Mouse (Mus musculus) kidney, adult 11 months (tissue): ENCODE data around the gene Mccc1.

Experiments
- DNase-seq: peaks from one replicate; pipeline ENCODE4 v3.0.0; 2022

Mccc1 gene

GRCm38 (mm10) chr3:36000275-36001239, at the start of gene Mccc1:
Gene Mccc1, minus strand, starts transcription at chr3:36000678.
- peak; percentile 96 for DNase-seq

- no peak for DNase-seq
These were observed 48.6 kb upstream of the Mccc1 start for GRCm38 (mm10) chr3:36049106-36049505.

- no peak for DNase-seq
These were observed 44.6 kb upstream of the Mccc1 start for GRCm38 (mm10) chr3:36045086-36045485.

- no peak for DNase-seq
These were observed 44.0 kb upstream of the Mccc1 start for GRCm38 (mm10) chr3:36044520-36044919.

DNA sequence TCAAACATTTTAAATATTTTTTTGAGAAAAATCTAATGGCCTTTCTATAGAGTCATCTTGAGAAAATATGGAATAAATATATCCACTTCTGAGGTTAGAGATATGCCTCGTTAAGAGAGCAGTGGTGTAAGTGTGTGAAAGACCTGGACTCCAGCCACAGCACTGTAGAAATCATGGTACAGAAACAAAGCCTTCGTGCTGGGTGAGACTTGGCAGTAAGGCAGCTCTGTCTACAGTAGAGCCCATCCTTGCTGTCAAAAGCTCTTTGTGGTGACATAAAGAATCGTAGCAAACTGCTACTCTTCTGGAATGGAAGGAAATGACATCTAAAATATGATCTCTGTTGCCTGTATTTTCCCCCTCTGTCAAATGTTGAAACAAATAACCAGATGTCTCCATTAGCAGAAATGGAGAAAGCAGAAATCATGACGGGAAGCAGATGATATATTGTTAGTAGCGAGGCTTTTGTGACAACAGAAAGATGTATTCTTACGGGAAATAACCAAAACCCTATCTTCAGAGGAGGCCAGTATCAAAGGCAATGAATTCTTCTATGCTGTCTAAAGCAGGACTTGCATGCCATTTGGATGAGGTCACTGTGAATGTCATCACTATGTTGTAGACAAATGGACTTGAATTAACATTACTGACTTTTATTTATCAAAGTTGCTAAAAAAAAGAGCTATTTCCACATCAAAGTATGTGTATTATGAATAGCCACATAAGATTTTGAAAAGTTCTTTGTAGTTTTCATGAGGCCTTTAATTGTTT, 31.4 kb upstream of the Mccc1 start:
- DNase-seq, result no peak

- DNase-seq, result no peak
These were observed 29.5 kb upstream of the Mccc1 start for GRCm38 (mm10) chr3:36029993-36030392.

DNA sequence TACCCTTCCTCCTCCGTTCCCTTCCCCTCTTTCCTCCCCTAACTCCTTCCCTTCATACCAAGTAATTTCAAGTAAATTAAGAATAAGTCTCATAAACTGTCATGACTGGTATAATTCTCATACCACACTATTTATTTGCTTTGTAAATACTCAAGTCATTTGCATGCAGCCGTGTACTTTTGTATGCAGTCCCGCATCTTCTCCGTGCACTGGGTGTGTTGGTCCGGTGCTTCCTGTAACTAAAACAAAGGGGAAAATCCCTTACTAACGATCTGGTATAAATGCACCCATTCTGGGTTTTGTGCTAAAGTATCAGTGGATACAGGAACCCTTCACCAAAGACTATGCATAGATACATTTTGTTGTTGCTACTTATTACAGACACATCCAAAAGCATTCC, 25.3 kb upstream of the Mccc1 start:
- no peak for DNase-seq

GRCm38 (mm10) chr3:36011239-36011638, 10.8 kb upstream of the Mccc1 start:
- no peak for DNase-seq

DNA sequence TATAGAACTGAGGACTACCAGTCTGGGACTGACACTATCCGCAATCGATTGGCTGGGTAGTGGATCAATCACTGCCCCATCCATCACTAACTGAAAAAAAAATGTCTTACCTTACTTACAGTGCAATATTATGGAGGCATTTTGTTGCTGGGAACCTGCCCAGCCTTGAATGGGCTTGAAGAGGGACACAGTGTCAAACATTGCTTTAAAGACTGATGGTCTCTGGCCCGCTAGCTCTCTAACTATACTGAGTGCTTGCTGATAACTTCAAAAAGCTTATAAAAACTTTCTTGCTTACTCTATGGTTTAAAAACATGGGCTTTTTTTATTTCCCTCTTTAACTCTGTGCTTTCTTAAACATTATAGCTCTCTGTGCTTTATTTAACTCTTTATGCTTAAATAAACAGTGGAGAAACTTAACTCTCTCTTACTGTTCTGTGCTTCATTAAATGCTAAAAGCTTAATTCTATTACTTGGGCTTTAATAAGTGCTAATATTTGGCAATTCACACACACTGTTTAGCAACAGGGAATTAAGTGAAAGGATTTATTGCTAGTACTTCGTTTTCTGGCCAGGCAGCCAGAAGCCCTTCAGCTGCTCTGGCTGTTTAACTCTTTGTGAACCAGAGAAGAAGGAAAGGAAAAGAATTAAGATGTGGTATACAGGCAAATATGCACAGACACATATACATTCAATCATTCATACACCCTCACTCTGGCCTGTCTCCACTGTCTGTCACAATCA, 8.1 kb upstream of the Mccc1 start:
- no peak for DNase-seq

DNA sequence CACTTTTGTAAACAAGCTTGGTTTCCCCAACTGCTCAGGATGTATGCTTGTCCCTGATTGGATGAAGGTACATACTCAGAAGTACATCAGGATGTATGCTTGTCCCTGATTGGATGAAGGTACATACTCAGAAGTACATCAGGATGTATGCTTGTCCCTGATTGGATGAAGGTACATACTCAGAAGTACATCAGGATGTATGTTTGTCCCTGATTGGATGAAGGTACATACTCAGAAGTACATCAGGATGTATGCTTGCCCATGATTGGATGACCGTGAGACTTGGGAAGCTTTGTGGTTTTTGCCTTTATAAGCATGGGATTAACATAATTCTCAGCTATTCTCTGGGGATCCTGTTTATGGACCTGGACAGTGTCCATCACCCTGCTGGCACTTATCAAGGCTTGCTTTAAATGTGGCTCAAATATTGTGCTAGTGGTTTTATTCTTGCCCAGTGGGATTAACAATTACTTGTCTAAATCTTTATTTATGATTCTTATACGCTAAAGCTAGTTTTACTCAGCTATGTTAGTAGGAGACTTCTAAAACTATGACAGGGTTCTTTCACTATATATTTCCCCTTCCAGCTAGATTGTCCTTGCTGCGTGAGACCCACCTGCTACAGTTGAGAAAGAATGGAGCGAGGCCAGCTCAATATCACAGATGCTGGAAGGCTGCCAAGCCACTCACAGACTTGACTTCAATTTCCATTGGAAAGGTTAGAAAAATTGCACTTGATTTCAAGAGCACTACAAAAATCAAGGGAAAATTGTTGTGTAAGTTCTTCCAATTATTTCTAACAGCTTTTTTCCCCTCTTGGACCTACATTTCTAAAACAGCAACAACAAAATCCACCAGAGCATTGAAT, 3.8 kb upstream of the Mccc1 start:
- DNase-seq, result no peak

DNA sequence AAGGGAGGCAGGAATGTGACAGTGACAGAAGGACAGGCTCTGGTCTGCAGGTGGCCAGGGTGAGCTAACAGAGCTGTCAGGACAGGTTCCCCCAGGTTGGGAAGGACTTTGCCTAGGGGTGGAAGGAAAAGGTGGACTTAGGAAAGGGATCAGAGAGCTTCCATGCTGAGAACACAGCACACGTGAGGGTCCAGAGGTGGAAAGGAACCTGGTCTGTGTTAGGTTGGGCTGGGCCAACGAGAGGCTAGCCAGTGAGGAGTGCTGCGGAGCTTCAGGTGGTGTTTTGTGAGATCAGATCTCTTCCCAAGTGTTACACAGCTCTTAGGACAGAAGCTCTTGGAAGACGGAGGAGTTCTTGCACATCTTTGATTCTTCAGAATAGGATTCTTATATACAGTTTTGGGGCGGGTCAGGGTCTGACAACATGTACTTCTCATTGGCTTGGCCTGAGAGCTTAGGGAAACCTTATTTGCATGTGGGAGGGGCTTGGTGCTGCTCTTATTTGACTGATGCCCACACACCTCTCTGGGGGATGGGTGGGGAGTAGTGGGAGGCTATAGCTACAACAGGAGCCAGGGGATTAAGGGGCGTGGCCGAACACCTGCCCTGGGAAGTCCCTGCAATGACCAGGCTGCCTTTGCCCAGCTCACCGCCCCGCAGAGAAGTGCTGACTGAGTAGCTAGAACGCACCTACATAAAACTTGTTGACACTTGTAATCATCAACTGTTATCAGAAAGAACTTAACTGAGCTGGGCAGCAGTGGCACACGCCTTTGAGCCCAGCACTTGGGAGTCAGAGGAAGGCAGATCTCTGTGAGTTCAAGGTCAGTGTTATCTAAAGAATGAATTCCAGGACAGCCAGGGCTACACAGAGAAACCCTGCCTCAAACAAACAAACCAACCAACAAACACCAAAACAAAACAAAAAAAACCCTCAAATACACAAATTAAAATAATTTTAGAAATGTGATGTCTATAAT, 5.6 kb downstream of the Mccc1 start:
- no peak for DNase-seq

GRCm38 (mm10) chr3:35990715-35991114, 9.8 kb downstream of the Mccc1 start:
- no peak for DNase-seq

DNA sequence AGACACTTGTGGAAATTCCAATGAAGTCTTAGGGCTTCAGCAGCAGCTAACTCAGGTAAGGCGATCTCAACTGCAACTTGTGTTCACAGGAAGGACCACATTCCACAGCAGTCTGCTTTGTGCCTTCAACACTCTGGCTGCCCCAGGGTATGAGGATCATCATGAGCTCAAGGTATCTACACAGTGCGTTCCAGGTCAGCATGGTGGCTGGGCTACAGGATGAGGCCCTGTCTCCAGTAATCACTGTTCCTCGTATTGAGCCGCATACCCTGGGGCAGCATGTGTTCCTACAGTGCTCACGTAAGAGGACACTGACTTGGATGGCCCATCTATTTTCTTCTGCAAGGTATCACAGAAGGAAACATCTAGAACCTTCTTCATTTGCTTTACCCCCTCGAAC, 12.4 kb downstream of the Mccc1 start:
- DNase-seq, result no peak

DNA sequence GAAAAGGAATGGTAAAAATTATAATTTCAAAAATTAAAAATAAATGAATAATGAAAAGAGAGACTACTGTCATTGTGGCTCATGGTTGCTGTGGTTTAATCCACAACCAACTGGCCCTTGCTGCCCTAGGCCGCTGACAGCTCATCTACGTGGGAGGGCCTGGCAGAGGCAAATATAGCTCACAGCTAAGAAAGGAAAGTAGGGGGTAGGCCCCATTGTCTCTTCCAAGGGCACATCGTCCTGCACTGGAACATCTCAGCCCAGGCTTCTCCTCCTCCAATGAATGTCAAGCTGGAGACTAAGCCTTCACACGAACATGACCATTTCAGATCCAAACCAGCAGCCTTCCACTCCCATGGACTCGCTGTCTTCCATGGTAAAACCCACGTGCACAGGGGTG, 14.2 kb downstream of the Mccc1 start:
- no peak for DNase-seq

DNA sequence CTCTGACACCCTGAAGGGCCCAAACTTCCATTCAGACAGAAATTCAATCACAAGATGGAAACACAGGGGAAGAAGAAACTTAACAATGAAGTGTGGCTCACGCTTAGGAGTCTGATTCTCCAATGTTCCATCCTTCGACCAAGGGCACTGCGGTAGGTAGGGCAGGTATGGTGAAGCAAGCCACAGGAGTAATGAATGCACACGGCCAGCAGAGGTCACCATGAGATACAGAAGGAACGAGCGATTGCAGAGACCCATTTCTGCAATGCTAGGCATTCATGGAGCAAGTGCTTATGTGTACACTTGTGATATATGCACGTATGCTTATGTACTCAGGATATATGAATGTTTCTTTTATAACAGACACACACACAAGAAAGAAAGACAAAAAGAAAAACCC, 26.9 kb downstream of the Mccc1 start:
- DNase-seq, result peak; percentile 40

DNA sequence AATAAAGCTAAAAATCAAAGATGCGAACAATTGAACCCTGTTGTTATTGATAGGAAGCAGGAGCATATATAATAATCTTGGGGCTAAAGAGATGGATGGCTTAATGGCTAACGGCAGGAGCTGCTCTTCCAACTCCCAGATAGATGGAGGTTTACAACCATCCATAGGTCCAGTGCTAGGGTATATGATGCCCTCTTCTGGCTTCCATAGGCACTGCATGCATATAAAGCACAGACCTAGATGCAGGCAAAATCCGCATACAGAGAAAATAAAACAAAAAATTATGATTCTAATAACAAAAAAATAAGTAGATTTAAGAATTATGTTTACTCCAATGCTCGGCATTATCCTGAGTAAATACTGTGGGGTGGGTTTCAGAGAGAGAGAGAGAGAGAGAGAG, 27.5 kb downstream of the Mccc1 start:
- no peak for DNase-seq

GRCm38 (mm10) chr3:35971149-35971548, 29.3 kb downstream of the Mccc1 start:
- no peak for DNase-seq

GRCm38 (mm10) chr3:35970441-35970840, 30.0 kb downstream of the Mccc1 start:
- peak; percentile 70 for DNase-seq

DNA sequence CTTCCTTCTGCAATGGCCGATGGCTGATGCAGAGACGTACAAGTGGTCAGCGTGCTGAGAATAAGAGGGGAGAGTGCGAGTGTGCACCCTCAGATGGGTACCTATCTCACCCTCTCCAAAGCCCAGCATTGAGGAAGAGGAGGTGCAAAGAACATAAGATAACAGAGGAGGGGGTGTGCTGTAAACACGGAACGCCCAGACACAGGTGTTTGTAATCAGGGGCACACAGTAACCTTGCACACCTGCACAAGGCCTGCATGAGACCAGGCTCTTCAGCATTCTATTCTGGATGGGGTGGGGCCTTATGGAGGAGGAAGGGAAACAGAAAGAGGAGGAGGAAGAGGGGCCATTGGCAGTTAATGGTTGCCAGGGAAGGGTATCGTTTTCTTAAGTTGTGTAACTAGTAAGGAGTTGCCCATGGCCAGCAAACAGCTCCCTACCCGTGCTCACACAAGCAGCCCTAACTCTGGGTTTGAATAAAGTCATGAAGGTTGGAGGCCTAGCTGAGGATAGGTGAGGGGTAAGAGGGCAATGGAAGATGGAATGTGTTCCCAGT, 33.0 kb downstream of the Mccc1 start:
- no peak for DNase-seq

DNA sequence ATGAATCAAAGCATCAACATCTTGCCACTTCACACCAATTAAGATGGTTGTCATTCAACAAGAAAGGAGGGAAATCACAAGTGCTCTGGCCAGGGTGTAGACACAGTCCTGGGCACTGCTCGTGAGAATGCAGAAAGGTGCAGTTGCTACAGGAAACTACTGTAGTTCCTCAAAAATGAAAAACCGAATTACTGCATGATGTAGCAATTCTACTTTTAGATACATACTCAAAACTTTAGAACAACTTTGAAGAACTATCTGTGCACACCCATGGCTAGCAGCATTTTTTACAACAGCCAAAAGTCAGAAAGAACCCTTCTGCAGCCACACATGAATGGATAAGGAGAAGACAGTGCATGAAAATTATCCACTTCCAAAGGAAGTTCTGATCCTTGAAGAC, 34.0 kb downstream of the Mccc1 start:
- DNase-seq, result no peak

GRCm38 (mm10) chr3:35964928-35965327, 35.5 kb downstream of the Mccc1 start:
- no peak for DNase-seq
